Mouse (Mus musculus): Measurements from ENCODE around the gene Hrct1. TPM values are rescaled to one million over a fixed set of nuclear protein-coding genes. Genes with fewer than 3 reads are reported as not detected.

The Hrct1 gene
- polyA plus RNA-seq (2021), result 0.50 TPM

DNA sequence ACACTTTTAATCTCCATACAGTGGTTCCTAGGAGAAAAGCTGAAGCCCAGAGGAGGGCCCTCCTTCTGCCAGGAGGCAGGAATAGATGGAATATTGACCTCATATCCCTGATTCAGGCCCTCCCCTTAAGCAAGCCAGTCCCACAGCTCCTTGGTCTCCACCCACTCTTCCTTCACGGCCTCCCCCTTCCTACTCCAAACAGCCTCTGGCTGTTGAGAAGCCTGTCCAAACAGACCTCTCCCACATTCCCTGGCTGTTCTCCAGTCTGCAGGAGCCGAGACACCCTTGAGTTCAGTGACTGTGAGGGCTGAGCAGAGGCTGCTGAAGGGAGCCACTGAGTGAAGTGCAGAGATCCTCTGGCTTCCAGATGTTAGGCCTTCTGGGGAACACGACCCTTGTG, at the start of gene Hrct1:
TSS of gene Hrct1 (plus strand) at position 194 of the 400 bp plus-strand sequence.
- ChIA-PET POLR2A (no interaction called here), CTCF (interaction anchor here (0.9 to 2.6 kb wide), 2 partner anchors 36 to 55 kb away, joined by 3 to 11 read pairs; no protein-coding TSS in a partner anchor)
- in situ Hi-C loops (cut with MboI; ENCODE audit: low pct_unique_long_range_greater_than_20kb), result no loop called here
- no peak for ATAC-seq
- H3K27me3 ChIP-seq, result no peaks in the 10 kb centered on the region
- DNase-seq (ENCODE audit: low read depth, low spot score), result no peak
- TF ChIP-seq CTCF (IDR thresholded peaks at IDR 0.05), result no peak

DNA sequence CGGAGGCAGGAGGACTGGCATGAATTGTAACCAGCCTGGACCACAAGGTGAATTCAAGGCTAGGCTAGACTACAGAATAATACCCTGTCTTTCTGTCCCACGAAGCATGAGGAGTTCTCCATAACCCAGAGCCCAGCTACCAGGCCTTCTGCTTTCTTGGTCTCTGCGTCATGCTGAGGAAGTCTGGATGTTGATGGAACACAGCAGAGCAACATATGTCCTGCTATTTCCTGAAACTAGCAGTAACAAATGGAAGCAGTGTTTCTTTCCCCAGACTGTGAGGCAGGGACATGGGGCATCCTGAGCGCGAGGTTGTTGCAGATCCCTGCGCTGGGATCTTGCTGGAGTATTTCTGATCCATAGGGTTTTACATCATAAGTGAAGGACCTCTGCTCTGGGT, 48.4 kb upstream of the Hrct1 start:
- TF ChIP-seq CTCF (IDR thresholded peaks at IDR 0.05), result no peak
- in situ Hi-C loops (cut with MboI; ENCODE audit: low pct_unique_long_range_greater_than_20kb), result no loop called here
- DNase-seq (ENCODE audit: low read depth, low spot score) (no peak), ATAC-seq (no peak)
- H3K27me3 ChIP-seq, result no peaks in the 10 kb centered on the region
- POLR2A ChIA-PET, result interaction anchor here (0.6 kb wide), 1 partner anchor 143 kb away, joined by 3 read pairs; no protein-coding TSS in a partner anchor
- CTCF ChIA-PET, result no interaction called here

DNA sequence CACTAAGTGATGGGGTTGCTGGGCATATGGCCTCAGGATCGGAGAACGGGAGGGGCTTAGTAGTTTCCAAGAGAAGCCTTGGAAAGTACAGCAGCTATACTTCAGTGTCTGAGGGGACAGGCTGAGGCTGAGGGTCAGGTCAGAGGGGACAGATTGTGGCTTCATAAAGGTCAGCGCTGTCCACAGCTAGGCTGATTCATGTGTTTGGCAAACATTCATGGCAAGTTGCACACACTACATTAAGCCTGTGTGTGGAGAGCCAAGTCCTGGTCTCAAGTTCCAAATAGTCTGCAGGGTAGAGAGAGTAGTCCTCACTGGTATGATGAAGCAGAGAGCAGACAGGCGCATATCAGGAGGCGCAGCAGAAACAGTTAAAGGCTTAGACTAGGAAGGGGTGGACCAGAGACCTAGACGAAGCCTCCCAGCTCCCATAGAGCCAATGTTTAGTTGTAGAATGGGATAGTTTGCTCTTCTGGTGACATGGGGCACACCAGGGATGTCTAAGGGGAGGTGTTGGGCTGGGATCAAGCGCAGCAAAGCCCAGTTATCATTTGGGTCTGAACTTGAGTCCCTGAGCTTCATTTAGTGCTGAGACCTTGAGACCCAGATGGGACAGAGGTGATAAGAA, 47.5 kb upstream of the Hrct1 start:
- H3K27me3 ChIP-seq, result no peaks in the 10 kb centered on the region
- TF ChIP-seq CTCF (IDR thresholded peaks at IDR 0.05), result no peak
- in situ Hi-C loops (cut with MboI; ENCODE audit: low pct_unique_long_range_greater_than_20kb), result no loop called here
- ChIA-PET POLR2A (no interaction called here), CTCF (no interaction called here)
- no peak for ATAC-seq
- DNase-seq (ENCODE audit: low read depth, low spot score), result no peak

DNA sequence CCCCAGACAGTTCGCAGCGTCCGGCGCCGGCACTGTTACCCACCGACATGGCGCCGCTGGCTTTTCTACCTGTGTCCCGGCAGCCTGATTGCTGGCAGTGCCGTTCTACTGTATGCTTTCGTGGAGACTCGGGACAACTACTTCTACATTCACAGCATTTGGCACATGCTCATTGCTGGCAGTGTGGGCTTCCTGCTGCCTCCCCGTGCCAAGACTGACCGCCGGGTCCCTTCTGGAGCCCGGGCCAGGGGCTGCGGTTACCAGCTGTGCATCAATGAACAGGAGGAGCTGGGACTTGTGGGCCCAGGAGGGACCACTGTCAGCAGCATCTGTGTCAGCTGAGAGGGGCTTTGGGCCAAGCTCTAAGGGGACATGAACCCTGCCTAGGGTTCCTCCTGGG, 37.0 kb upstream of the Hrct1 start:
- no peak for TF ChIP-seq CTCF (IDR thresholded peaks at IDR 0.05)
- no peak for ATAC-seq
- in situ Hi-C loops (cut with MboI; ENCODE audit: low pct_unique_long_range_greater_than_20kb), result no loop called here
- CTCF ChIA-PET, result interaction anchor here (1.0 to 1.8 kb wide), 3 partner anchors 17 to 60 kb away, joined by 3 to 6 read pairs (median 3); no protein-coding TSS in a partner anchor
- H3K27me3 ChIP-seq, result no peaks in the 10 kb centered on the region
- no peak for DNase-seq (ENCODE audit: low read depth, low spot score)
- POLR2A ChIA-PET, result no interaction called here

DNA sequence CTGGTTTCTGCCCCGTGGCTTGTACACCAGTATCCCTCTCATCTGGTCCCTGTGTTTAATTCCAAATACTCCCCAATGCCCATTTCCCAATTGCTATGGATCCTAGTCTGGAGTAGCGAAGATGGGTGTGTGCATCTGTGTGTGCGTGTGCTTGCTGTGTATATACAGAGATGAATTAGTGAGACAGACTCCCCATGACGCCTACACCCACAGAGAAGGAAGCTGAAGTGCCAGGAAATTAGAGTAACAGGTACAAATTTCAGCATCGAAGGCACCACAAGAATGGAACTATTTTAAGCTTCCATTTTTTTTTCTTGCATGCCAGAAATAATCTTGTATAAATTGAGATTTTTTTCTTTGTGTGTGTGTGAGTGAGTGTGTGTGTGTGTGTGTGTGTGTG, 36.0 kb upstream of the Hrct1 start:
- POLR2A ChIA-PET, result interaction anchor here (0.9 to 1.1 kb wide), 2 partner anchors 11 to 122 kb away, joined by 3 to 5 read pairs; no protein-coding TSS in a partner anchor
- in situ Hi-C loops (cut with MboI; ENCODE audit: low pct_unique_long_range_greater_than_20kb), result no loop called here
- DNase-seq (ENCODE audit: low read depth, low spot score), result no peak
- CTCF ChIA-PET, result interaction anchor here (1.1 to 1.8 kb wide), 3 partner anchors 19 to 61 kb away, joined by 3 to 6 read pairs (median 6); no protein-coding TSS in a partner anchor
- no peak for TF ChIP-seq CTCF (IDR thresholded peaks at IDR 0.05)
- no peaks in the 10 kb centered on the region for H3K27me3 ChIP-seq
- no peak for ATAC-seq

DNA sequence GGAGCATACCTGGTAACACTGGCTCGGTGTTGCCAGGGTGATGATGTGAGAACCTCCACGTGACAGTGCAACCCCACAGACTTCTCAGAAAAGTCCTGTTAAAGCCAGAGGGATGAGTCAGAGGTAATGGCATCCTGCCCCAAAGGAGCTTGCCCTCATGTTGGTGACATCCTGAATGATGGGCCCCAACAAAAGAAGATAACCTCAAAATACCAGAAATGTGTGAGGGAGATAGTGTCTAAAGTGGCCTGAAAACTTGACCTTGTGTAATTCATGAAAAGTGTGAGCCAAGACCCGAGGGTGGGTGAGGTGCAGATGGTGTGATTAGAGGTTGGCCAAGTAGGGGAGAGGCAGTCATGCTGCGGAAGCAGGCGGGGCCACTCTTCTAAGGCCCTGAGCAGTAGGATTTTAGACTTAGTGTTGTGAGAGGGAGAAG, 33.2 kb upstream of the Hrct1 start:
- TF ChIP-seq CTCF (IDR thresholded peaks at IDR 0.05), result no peak
- in situ Hi-C loops (cut with MboI; ENCODE audit: low pct_unique_long_range_greater_than_20kb), result no loop called here
- DNase-seq (ENCODE audit: low read depth, low spot score), result no peak
- ChIA-PET POLR2A (no interaction called here), CTCF (interaction anchor here (1.5 kb wide), 1 partner anchor 19 kb away, joined by 3 read pairs; no protein-coding TSS in a partner anchor)
- no peak for ATAC-seq
- H3K27me3 ChIP-seq, result no peaks in the 10 kb centered on the region

DNA sequence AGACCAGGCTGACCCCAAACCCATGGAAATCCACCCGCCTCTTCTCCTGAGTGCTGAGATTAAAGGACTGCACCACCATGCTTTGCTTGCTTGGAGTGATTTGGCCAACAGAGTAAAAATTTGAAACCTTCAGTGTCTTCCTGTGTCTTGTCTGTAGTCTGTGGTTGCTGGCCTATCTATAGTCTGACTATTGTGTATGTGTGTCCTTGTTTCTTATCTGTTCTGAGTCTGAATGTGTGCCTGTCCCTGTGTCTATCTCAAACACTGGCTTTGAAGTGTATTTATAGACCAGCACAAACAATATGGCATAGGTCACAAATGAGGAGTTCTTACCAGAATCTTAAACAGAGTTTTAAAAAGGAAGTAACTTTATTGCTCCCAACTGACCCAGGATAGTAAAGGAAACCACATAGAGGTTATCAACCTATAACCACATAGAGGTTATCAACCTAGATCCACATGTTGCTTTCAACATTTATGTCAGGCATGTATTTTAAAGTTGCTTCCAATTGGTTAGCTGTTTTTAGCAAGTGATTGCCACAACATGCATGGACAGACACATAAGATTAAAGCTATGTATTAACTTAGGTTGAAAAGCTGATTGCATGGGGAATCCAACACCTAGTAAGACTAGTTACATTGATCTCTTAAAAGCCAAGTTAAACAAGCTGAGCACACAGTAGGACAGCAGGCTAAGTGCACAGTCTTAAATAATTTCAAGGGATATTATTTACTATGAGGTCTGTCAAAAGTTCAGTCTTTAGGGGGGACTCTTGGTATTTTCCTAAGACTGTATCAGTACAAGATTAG, 32.3 kb upstream of the Hrct1 start:
- ATAC-seq, result no peak
- no peak for DNase-seq (ENCODE audit: low read depth, low spot score)
- in situ Hi-C loops (cut with MboI; ENCODE audit: low pct_unique_long_range_greater_than_20kb), result no loop called here
- no peak for TF ChIP-seq CTCF (IDR thresholded peaks at IDR 0.05)
- POLR2A ChIA-PET, result no interaction called here
- CTCF ChIA-PET, result interaction anchor here (1.5 to 2.3 kb wide), 3 partner anchors 12 to 23 kb away, joined by 4 to 9 read pairs (median 5); no protein-coding TSS in a partner anchor
- no peaks in the 10 kb centered on the region for H3K27me3 ChIP-seq

DNA sequence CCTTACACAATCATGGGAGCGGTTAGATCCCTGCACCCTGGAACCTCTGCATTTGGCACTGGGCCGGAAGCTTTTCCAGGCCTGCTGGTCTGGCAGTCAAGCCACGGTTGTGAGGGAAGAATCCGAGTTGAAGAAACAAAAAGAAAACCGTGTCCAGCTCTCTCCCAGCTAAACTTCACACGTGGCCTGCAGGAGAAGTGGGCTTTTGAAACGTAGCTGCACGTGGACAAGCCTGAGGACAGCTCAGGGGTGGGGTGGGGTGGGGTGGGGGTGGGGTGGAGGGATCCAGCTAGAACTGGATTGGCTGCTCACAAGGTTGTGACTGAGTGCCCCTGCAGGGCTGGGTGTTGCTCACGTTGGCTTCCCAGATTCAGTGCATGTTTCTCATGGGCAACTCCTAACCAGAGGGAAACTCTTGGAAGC, 31.7 kb upstream of the Hrct1 start:
- ATAC-seq, result no peak
- ChIA-PET CTCF (interaction anchor here (1.5 to 2.3 kb wide), 3 partner anchors 13 to 24 kb away, joined by 4 to 9 read pairs (median 5); no protein-coding TSS in a partner anchor), POLR2A (no interaction called here)
- no peaks in the 10 kb centered on the region for H3K27me3 ChIP-seq
- in situ Hi-C loops (cut with MboI; ENCODE audit: low pct_unique_long_range_greater_than_20kb), result no loop called here
- no peak for DNase-seq (ENCODE audit: low read depth, low spot score)
- no peak for TF ChIP-seq CTCF (IDR thresholded peaks at IDR 0.05)

DNA sequence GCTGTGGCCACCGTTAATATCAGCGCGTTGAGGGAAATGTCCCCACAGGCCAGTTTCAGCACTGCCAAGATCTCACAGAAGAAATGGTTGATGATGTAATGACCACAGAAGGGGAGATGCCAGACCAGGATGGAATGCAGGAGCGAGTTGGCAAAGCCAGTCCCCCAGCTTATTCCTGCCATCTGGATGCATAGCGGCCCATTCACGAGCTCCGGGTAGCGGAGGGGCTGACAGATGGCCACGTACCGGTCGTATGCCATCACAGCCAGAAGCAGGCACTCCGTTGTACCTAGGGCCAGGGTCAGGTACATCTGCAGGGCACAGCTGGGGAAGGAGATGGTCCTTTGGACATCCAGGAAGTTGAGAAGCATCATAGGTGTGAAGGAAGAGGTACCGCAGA, 30.4 kb upstream of the Hrct1 start:
- in situ Hi-C loops (cut with MboI; ENCODE audit: low pct_unique_long_range_greater_than_20kb), result no loop called here
- CTCF ChIA-PET, result interaction anchor here (1.9 to 2.3 kb wide), 2 partner anchors 12 to 25 kb away, joined by 5 to 9 read pairs; no protein-coding TSS in a partner anchor
- no peak for TF ChIP-seq CTCF (IDR thresholded peaks at IDR 0.05)

DNA sequence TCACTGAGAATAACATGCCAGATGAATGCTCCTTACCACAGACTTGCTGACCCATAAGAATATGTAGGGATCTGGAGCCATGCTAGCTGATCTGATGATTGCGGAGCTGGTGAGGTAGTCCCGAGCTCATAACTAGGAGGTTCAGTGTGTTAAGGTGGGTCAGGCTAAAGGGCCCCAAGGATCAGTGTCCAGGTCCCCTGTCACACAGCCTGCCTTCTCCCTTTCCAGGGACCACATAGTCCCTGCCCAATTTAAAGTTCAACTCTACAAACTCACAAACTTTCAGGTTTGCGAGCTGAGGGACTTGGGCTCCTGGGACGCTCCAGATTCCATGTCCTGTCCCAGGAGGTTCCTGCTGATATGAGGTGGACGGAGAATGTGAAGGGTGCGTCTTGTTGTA, 26.3 kb upstream of the Hrct1 start, which contains the start of gene Olfr70:
TSS of gene Olfr70 (minus strand) at position 101 of the 400 bp plus-strand sequence.
- no peak for ATAC-seq
- POLR2A ChIA-PET, result no interaction called here
- TF ChIP-seq CTCF (IDR thresholded peaks at IDR 0.05), result no peak
- in situ Hi-C loops (cut with MboI; ENCODE audit: low pct_unique_long_range_greater_than_20kb), result no loop called here
- DNase-seq (ENCODE audit: low read depth, low spot score), result no peak
- no peaks in the 10 kb centered on the region for H3K27me3 ChIP-seq
- CTCF ChIA-PET, result interaction anchor here (1.9 kb wide), 1 partner anchor 11 kb away, joined by 9 read pairs; no protein-coding TSS in a partner anchor

More for the DNA sequence above, 30.4 kb upstream of the Hrct1 start:
- H3K27me3 ChIP-seq, result no peaks in the 10 kb centered on the region
- ATAC-seq (peak; percentile 35), DNase-seq (ENCODE audit: low read depth, low spot score) (no peak)
- POLR2A ChIA-PET, result no interaction called here

Data from Patski (cell line).